Mouse (Mus musculus) stomach, postnatal 0 days (tissue): Measurements from ENCODE around the gene Rps3a1.

Experiments used
- CTCF ChIP-seq: IDR thresholded peaks from 2 replicates; pipeline ENCODE4 v1.5.1; 2016; ENCODE audit warnings: antibody characterized with exemption, low read depth, mild to moderate bottlenecking, moderate library complexity
- EP300 ChIP-seq: optimal IDR thresholded peaks from 2 replicates; pipeline ENCODE3; 2016; ENCODE audit warnings: antibody characterized with exemption

DNA sequence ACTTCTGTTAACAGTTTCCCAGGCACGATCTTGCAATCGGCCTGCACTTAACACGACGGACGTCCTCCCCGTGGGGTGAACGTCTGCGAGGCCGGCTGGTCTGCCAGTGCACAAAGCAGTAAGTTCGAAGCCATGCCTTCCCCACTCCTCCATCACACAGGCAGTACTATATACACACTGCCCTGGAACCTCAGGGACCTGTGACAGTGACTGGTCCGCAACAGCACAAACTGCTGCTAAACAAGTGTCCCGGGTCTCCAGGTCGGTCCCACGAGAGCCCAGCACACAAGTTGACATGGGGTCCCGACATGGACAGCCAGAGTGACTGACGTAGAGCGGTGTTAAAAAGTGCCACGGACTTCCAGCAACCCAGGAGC, 628 bp downstream of the Rps3a1 start:
- no peak for TF ChIP-seq CTCF
- no peak for TF ChIP-seq EP300
